Mouse (Mus musculus) heart, adult 11 months (tissue): ENCODE results near the gene Rasal2.

Experiments used
- DNase-seq: peaks from one replicate; pipeline ENCODE4 v3.0.0; 2022

Rasal2 gene

DNA sequence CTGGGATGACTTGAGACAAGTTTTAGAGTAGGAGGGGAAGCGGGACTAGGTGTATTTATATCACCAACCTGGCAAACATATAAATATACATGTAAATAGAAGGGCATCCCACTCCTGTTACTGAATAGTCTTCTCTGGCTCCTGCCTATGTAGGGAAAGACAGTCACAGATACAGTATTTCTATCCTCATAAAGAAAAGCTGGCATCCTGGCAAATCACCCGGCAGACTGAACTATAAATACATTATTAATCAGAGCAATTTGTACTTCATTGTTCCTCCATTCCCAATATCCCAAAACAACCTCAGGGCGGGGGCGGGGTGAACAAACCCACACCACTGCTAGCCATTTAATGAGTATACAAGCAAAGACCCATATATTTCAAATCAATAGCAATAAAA lies 26.7 kb upstream of the Rasal2 start:
- peak; percentile 78 for DNase-seq

DNA sequence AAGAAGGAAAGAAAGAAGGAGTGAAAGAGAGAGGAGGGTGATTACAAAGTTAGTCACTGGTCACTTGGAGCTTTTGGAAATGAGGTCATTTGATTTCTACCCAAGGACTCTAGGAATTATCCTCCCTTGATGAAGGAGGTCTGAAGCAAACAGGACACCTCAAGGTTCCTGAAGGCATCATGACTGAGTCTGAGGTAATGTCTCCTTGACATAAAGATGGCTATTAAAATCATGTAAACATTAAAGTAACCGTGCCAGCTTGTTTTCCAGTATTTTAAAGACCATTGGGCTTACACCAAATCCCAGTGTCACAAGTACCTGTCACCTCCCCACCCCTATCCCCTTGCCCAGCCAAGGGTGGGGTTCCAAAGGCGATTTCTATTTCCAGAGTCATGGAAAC lies 25.9 kb upstream of the Rasal2 start:
- peak; percentile 65 for DNase-seq

GRCm38 (mm10) chr1:157435926-157436325 lies 23.5 kb upstream of the Rasal2 start:
- DNase-seq: peak; percentile 27

DNA sequence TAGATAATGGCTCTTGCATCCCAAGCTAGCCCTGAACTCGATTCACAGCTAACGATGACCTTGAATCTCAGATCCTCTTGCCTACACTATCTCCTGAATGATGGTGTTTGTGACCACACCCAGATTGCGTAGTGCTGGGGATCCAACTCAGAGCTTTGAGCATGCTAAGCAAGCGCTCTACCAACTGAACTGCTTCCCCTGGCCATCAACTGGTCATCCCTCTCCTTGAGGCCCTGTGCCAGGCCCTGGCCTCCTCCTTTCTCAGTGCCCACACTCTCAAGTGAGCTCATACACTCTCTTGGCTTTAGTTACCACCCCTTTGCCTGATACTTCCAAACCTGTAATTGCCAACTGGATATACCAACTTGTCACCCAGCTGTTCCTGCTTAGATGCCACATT lies 22.0 kb upstream of the Rasal2 start:
- peak; percentile 87 for DNase-seq

DNA sequence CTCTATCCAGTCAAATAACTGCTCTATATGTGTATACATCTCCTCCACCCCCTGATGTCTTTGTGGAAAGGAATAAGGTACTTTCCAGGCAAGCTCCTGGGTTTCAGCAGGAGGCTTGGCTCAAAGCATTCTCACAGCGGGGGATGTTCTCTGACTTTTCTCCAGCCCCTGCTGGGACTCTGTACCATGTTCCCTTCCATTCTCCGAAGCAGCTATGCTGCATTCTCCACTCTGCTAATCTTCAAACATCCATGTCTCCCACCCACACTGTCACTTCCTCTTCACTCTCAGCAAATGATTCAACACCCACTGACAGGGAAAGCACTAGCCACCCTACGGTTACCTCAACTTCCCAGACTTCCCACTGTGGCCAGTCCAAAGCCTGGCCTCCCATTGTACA lies 20.9 kb upstream of the Rasal2 start:
- peak; percentile 87 for DNase-seq

- peak; percentile 41 for DNase-seq
Measured at GRCm38 (mm10) chr1:157428366-157428765, 16.0 kb upstream of the Rasal2 start.

- DNase-seq: peak; percentile 52
Measured at GRCm38 (mm10) chr1:157427604-157428003, 15.2 kb upstream of the Rasal2 start.

GRCm38 (mm10) chr1:157426933-157427332 lies 14.5 kb upstream of the Rasal2 start:
- DNase-seq: peak; percentile 35

- peak; percentile 94 for DNase-seq
Measured at GRCm38 (mm10) chr1:157425741-157426427, 13.5 kb upstream of the Rasal2 start.

GRCm38 (mm10) chr1:157417861-157418260 lies 5.5 kb upstream of the Rasal2 start:
- peak; percentile 98 for DNase-seq

GRCm38 (mm10) chr1:157417414-157417813 lies 5.0 kb upstream of the Rasal2 start:
- no peak for DNase-seq

GRCm38 (mm10) chr1:157416628-157417027 lies 4.2 kb upstream of the Rasal2 start:
- peak; percentile 91 for DNase-seq

DNA sequence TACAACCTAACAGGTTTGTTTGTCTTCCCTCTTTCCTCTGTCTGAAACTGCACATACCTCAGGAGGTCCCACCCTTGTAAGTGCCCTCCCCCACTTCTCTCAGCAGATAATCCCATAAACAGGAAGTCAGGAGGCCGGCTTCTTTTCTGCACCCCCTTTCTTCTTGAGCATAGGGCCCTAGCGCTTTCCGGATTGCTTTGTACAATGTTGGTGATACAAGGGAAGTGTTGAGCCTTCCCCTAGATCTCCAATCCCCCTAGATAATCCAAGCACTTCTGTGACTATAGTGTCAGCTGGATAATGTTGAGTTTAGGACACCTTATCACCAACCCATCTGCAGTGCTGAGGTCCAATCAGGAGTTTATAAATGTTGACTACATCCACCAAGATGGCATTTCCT lies 3.4 kb upstream of the Rasal2 start:
- DNase-seq: peak; percentile 91

DNA sequence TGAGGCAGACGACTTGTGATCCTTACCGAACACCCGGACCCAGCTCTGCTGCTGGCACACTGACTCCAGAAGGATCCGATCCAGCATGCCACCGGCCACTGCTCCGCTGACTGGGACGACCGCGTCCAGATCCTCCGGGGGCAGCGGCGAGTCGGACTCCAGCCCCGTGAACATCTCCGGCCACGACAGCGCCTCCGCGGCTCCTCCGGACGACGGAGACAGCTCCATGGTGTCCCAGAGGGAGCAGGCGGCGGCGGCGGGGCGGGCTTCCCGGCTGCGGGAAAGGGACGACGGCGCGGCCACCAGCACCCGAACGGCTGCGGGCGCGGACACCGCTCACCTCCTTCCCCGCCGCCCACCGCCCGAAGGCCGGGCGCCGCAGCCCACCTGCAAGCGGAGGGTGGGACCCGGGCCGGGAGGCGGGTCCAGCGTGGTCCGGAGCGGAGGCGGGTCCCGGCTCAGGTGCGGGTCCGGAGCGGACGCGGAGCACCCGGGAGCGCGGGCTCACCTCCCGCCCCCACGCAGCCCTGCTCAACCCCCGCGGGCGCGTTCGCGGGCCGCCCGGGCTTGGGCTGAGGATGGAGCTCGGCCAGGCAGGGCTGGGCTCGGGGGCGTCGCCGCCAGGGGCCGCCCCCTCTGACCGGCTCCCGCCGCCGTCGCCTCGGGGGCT lies 549 bp downstream of the Rasal2 start:
- DNase-seq: peak; percentile 97

DNA sequence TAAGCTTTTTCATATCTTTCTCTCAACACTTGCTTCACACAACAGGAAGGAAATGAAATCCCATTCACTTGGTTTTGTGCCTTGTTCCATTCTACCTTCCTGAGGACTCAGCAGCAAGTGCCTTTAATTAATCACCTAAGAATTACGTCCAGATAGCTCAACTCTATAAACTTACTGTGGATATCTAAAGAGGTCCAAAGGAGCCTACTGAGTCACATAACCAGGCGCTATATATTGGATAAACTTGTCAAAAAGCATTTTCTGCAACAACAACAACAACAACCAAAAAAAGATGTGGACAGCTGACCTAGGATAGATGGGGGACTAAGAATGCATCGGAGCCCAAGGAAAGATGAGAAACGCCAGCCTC lies 1.1 kb downstream of the Rasal2 start:
- DNase-seq: no peak

GRCm38 (mm10) chr1:157410937-157411336 lies 1.5 kb downstream of the Rasal2 start:
- no peak for DNase-seq

DNA sequence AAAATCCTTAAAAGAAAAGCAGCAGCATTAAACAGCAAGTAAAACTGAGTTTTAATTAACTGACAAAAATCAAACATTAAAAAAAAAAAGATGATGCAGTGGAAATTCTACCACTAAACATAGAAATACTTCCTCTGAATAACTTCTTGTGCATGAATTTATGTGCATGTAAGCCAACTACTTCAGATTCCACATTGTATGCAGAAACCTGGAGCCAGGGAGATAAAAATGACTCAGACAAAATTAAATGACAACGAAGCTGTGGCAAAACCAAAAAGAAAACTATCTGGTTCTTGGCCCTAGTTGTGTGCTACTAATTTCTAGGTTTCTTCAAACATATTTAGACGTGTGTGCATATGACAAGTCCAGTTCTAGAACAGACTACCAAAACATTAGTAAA lies 2.7 kb downstream of the Rasal2 start:
- no peak for DNase-seq

GRCm38 (mm10) chr1:157388027-157388426 lies 24.4 kb downstream of the Rasal2 start:
- no peak for DNase-seq

GRCm38 (mm10) chr1:157380694-157381093 lies 31.7 kb downstream of the Rasal2 start:
- peak; percentile 81 for DNase-seq

DNA sequence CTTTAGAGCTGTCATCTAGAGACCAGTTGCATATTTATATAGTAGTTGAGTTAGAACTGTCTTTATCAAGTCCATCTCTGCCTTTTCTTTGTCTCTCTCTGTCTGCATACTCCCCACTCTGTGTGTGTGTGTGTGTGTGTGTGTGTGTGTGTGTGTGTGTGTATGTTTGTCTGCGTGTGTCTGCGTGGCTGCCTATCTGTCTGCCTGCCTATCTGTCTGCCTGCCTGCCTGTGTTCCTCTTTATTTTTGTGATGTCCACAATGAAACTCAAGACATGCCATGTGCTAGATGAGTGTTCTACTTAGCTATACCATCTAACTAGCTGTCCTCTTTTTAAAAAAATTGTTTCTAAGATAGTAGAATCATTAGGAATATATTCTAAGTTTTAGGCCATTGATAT lies 42.0 kb downstream of the Rasal2 start:
- no peak for DNase-seq

DNA sequence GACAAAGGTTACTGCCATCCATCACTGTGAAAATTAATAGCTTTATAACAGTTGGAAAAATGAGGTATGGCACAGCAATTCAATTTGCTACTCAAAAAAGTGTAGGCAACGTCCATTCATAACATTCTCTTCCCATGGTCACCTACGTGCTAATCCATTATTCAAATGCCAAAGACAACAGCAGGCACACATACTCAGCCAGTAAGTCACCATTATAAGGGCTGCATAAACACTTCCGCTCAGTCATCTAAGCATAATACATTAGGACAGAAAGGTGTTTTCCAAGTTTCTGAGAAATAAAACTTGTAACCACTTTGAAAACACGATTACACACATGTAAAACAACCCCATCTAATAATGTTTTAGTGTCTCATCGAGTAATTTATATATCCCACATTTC lies 44.1 kb downstream of the Rasal2 start:
- DNase-seq: no peak

DNA sequence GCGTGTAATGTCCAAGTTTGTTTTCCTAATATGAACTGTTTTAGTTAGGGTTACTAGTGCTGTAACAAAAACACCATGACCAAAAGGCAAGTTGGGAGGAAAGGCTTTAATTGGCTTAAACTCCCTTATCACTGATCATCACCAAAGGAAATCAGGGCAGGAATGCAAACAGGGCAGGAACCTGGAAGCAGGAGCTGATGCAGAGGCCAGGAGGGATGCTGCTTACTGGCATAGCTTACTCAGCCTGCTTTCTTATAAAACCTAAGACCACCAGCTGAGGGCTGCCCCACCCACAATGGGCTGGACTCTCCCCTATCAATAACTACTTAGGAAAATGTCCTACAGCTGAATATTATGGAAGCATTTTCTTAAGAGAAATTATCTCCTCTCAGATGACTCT lies 65.7 kb downstream of the Rasal2 start:
- peak; percentile 90 for DNase-seq

DNA sequence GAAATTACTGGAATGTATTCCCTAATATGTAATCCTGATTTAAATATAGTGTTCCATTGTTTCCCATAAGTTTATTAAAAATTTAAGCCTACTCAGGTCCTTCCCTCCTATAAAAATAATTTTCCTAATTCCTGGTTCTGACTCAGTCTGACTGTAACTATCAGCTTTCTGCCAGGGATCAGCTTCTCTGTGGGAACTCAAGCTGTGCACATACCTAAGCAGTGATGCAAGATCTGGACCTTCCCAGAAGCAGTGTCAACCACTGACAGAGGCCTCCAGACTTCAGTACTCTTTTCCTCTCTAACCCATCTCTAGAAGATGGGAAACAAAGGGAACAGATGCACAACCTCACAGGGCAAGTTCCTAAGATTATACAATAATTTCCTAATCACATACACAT lies 68.9 kb downstream of the Rasal2 start:
- DNase-seq: peak; percentile 93

DNA sequence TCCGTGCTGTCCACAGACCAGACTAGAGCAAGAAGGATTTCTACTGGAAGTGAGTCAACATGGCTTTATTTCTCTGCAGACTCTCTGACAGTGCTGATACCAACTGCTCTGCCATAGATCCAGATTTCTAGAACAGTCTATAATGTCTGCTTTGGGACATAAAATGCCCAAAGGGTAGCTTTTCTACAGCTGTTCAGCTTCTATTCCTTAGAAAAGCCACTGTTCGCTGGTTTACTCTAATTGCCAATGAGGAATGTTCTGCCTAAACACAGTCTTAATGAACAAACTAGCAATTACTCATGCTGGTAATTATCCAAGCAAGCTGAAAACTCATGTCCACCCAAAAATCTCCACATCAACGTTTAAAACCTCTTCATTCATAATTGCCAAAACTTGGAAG lies 77.6 kb downstream of the Rasal2 start:
- no peak for DNase-seq

DNA sequence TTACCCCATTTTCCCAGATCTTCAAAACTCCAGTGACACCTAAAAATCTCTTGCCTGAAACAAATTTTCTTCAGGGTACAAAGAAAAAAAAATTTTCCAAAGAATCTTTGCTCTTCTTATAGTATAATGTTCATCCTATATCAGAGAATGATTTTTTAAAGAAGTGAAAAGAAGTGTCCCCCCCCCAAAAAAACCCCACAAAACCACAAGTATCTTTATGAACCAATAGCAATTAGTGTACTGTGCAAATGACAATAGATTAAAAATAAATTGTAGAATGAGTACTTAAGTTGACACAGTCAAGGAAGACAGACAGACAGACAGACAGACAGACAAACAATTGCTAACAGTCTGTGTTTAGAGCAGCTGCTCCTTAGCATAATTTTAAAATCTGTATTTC lies 84.3 kb downstream of the Rasal2 start:
- DNase-seq: no peak
